Mouse (Mus musculus) intestine, embryonic 15.5 days (tissue): ENCODE results near the gene 4930558K02Rik. TPM values are rescaled to one million over a fixed set of nuclear protein-coding genes. Genes with fewer than 3 reads are reported as not detected.
A peak's percentile ranks its signal among the peaks of the same experiment; 100 is the strongest.

Source experiments
- ATAC-seq: fragments of 200-750 bp; cut with Nextera tagmentation; 2 replicates; pipeline ENCODE4 v1.8.0; 2017; ENCODE audit warnings: moderate TSS enrichment, moderate library complexity
- H3K27ac ChIP-seq: fragments of 300-500 bp; sonication (generic); 2 replicates; pipeline ENCODE4 v1.5.1; 2015; ENCODE audit warnings: mild to moderate bottlenecking, inconsistent platforms
- H3K27me3 ChIP-seq: fragments of 300-500 bp; sonication (generic); replicated peaks from 2 replicates; pipeline ENCODE4 v1.6.1; 2015; ENCODE audit warnings: inconsistent platforms
- H3K36me3 ChIP-seq: fragments of 300-500 bp; sonication (generic); 2 replicates; pipeline ENCODE4 v1.6.1; 2015; ENCODE audit warnings: inconsistent platforms
- H3K4me1 ChIP-seq: fragments of 300-500 bp; sonication (generic); replicated peaks from 2 replicates; pipeline ENCODE4 v1.6.1; 2015; ENCODE audit warnings: inconsistent platforms
- H3K4me2 ChIP-seq: fragments of 300-500 bp; sonication (generic); replicated peaks from 2 replicates; pipeline ENCODE4 v1.6.1; 2015; ENCODE audit warnings: mild to moderate bottlenecking, inconsistent platforms
- H3K4me3 ChIP-seq: fragments of 300-500 bp; sonication (generic); replicated peaks from 2 replicates; pipeline ENCODE4 v1.5.1; 2015; ENCODE audit warnings: inconsistent platforms
- H3K9ac ChIP-seq: fragments of 300-500 bp; sonication (generic); 2 replicates; pipeline ENCODE4 v1.6.1; 2015; ENCODE audit warnings: inconsistent platforms
- H3K9me3 ChIP-seq: fragments of 300-500 bp; sonication (generic); 2 replicates; pipeline ENCODE4 v1.6.1; 2016; ENCODE audit warnings: inconsistent platforms
- WGBS: fragments of 180-500 bp; shearing (Covaris S2); methylation state at CpG from one replicate; pipeline ENCODE4 v1.1.7; 2015; 5-methylcytosine and 5-hydroxymethylcytosine counted together
- polyA plus RNA-seq: library from polyadenylated mRNA; unstranded; fragments of >200 nt; fragmentation: Nextera tagmentation; extraction: Ambion mirVana; gene quantifications from 2 replicates; pipeline ENCODE4 v1.2.1, GENCODE M21; 2015

Gene 4930558K02Rik
- polyA plus RNA-seq, 1 experiment from 2014 or later, result not detected

- WGBS, result 54% methylated on average over 4 of the region's 4 CpGs
- Histone ChIP-seq H3K9me3 (no peaks in the 10 kb centered on the region), H3K4me1 (peaks cover 14% of the 10 kb centered on the region), H3K4me3 (no peak overlapping the region), H3K4me2 (no peak overlapping the region), H3K27me3 (no peaks in the 10 kb centered on the region), H3K9ac (no peak overlapping the region), H3K36me3 (no peaks in the 10 kb centered on the region), H3K27ac (peak overlapping the region; percentile 56)
- ATAC-seq, result no peak
These were observed 28.8 kb upstream of the 4930558K02Rik start for GRCm38 (mm10) chr1:162008208-162008607.

DNA sequence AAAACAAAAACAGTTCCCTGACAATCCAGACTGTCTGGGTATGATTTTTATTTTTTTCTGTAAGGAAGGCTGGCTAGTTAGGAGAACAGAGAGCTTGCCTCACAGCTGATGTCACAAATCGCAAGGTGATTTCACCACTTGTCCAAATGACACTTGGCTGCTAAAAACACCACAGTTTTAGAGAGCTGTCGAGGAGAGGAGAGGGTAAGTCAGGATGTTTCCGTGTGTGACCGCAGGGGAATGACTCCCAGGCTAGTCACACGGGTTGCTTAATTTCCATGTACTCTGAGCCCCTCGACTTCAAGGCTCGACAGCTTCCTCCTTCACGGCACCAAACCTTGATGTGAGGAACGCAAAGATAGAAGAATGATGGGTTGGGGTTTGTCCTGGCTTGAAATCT, 26.7 kb upstream of the 4930558K02Rik start:
- Histone ChIP-seq H3K9me3 (no peaks in the 10 kb centered on the region), H3K4me1 (peaks cover 14% of the 10 kb centered on the region), H3K9ac (no peak overlapping the region), H3K27me3 (no peaks in the 10 kb centered on the region), H3K4me3 (no peak overlapping the region), H3K27ac (no peak overlapping the region), H3K36me3 (no peaks in the 10 kb centered on the region), H3K4me2 (no peak overlapping the region)
- no peak for ATAC-seq
- 80% methylated on average over 9 of the region's 9 CpGs for WGBS

GRCm38 (mm10) chr1:162004821-162005770, 25.7 kb upstream of the 4930558K02Rik start:
- peak; percentile 84 for ATAC-seq
- H3K4me1 ChIP-seq, result peaks cover 14% of the 10 kb centered on the region
- H3K4me2 ChIP-seq, result peak overlapping the region; percentile 36
- peak overlapping the region; percentile 80 for H3K27ac ChIP-seq
- H3K9me3 ChIP-seq, result no peaks in the 10 kb centered on the region
- 29% methylated on average over 23 of the region's 23 CpGs for WGBS
- H3K27me3 ChIP-seq, result no peaks in the 10 kb centered on the region
- H3K9ac ChIP-seq, result no peak overlapping the region; the same call in 1 of the 2 replicates
- no peak overlapping the region for H3K4me3 ChIP-seq
- no peaks in the 10 kb centered on the region for H3K36me3 ChIP-seq

- H3K4me3 ChIP-seq, result no peak overlapping the region
- H3K4me2 ChIP-seq, result no peak overlapping the region; the same call in 1 of the 2 replicates
- no peaks in the 10 kb centered on the region for H3K9me3 ChIP-seq
- peak overlapping the region; percentile 80 for H3K27ac ChIP-seq
- H3K9ac ChIP-seq, result no peak overlapping the region
- H3K27me3 ChIP-seq, result no peaks in the 10 kb centered on the region
- no peak for ATAC-seq
- H3K4me1 ChIP-seq, result peaks cover 19% of the 10 kb centered on the region
- WGBS, result 28% methylated on average over 7 of the region's 7 CpGs
- no peaks in the 10 kb centered on the region for H3K36me3 ChIP-seq
These were observed 25.0 kb upstream of the 4930558K02Rik start for GRCm38 (mm10) chr1:162004518-162004780.

- Histone ChIP-seq H3K9me3 (no peaks in the 10 kb centered on the region), H3K36me3 (no peaks in the 10 kb centered on the region), H3K9ac (no peak overlapping the region), H3K27ac (peak overlapping the region; percentile 80), H3K4me1 (peaks cover 17% of the 10 kb centered on the region), H3K27me3 (no peaks in the 10 kb centered on the region), H3K4me2 (no peak overlapping the region), H3K4me3 (no peak overlapping the region)
- WGBS, result 58% methylated on average over 14 of the region's 14 CpGs
- no peak; the same call in 1 of the 2 replicates for ATAC-seq
These were observed 24.5 kb upstream of the 4930558K02Rik start for GRCm38 (mm10) chr1:162003729-162004517.

DNA sequence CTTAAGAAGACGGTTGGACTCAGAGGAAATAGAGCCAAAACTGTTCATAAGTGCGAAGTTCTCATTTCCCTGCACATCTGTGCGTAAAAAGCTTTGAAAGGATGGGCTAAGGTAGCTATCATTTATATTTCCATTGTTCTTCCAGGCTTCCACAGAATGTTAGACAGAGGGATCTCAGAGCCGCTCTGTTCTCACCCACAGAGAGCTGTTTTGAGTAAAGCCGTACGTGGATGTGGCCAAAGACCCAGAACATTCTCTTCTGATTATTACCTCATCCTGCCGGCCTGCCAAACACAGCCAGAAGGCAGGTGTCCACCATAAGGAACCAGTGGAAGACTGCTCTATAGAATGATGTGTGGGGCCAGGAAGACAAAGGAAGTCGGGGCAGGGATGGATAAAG, 21.9 kb upstream of the 4930558K02Rik start:
- Histone ChIP-seq H3K4me2 (no peak overlapping the region), H3K4me3 (no peak overlapping the region), H3K36me3 (no peaks in the 10 kb centered on the region), H3K4me1 (peaks cover 13% of the 10 kb centered on the region), H3K9me3 (no peaks in the 10 kb centered on the region), H3K27me3 (no peaks in the 10 kb centered on the region), H3K27ac (peak overlapping the region; percentile 57; the same call in 1 of the 2 replicates), H3K9ac (no peak overlapping the region)
- no peak for ATAC-seq
- WGBS, result 62% methylated on average over 8 of the region's 8 CpGs

GRCm38 (mm10) chr1:161999882-162000371, 20.5 kb upstream of the 4930558K02Rik start:
- 0 out of 2 replicates have a peak overlapping the region, but pooled peaks have one; percentile 9 for H3K9ac ChIP-seq

GRCm38 (mm10) chr1:161999338-161999737, 19.9 kb upstream of the 4930558K02Rik start:
- no peaks in the 10 kb centered on the region for H3K36me3 ChIP-seq
- H3K9me3 ChIP-seq, result no peaks in the 10 kb centered on the region
- no peak overlapping the region for H3K9ac ChIP-seq
- H3K4me2 ChIP-seq, result no peak overlapping the region
- H3K4me3 ChIP-seq, result no peak overlapping the region
- no peak for ATAC-seq
- H3K4me1 ChIP-seq, result peaks cover 7% of the 10 kb centered on the region
- no peaks in the 10 kb centered on the region for H3K27me3 ChIP-seq
- WGBS, result 39% methylated on average over 5 of the region's 5 CpGs
- no peak overlapping the region for H3K27ac ChIP-seq

More at GRCm38 (mm10) chr1:161999882-162000371, 20.5 kb upstream of the 4930558K02Rik start:
- H3K27ac ChIP-seq, result peak overlapping the region; percentile 58; the same call in 1 of the 2 replicates
- H3K4me1 ChIP-seq, result peaks cover 11% of the 10 kb centered on the region
- H3K27me3 ChIP-seq, result no peaks in the 10 kb centered on the region
- H3K4me2 ChIP-seq, result peak overlapping the region; percentile 42
- peak; percentile 77 for ATAC-seq
- no peaks in the 10 kb centered on the region for H3K9me3 ChIP-seq
- H3K36me3 ChIP-seq, result no peaks in the 10 kb centered on the region
- 7% methylated on average over 4 of the region's 4 CpGs for whole genome bisulfite sequencing
- H3K4me3 ChIP-seq, result no peak overlapping the region

- Histone ChIP-seq H3K27ac (no peak overlapping the region), H3K36me3 (no peaks in the 10 kb centered on the region), H3K9ac (no peak overlapping the region), H3K4me1 (peaks cover 7% of the 10 kb centered on the region), H3K4me3 (no peak overlapping the region), H3K4me2 (no peak overlapping the region), H3K9me3 (no peaks in the 10 kb centered on the region), H3K27me3 (no peaks in the 10 kb centered on the region)
- ATAC-seq, result no peak
- WGBS, result 43% methylated on average over 4 of the region's 4 CpGs
These were observed 19.3 kb upstream of the 4930558K02Rik start for GRCm38 (mm10) chr1:161998781-161999180.

- H3K27me3 ChIP-seq, result no peaks in the 10 kb centered on the region
- WGBS, result 86% methylated on average over 7 of the region's 7 CpGs
- H3K36me3 ChIP-seq, result no peaks in the 10 kb centered on the region
- no peak for ATAC-seq
- H3K4me2 ChIP-seq, result no peak overlapping the region
- H3K9ac ChIP-seq, result no peak overlapping the region
- no peaks in the 10 kb centered on the region for H3K9me3 ChIP-seq
- no peaks in the 10 kb centered on the region for H3K4me1 ChIP-seq
- H3K27ac ChIP-seq, result no peak overlapping the region
- no peak overlapping the region for H3K4me3 ChIP-seq
These were observed 13.0 kb upstream of the 4930558K02Rik start for GRCm38 (mm10) chr1:161992389-161992788.

GRCm38 (mm10) chr1:161991846-161992245, 12.4 kb upstream of the 4930558K02Rik start:
- no peak overlapping the region for H3K4me3 ChIP-seq
- 91% methylated on average over 11 of the region's 11 CpGs for WGBS
- H3K4me1 ChIP-seq, result no peaks in the 10 kb centered on the region
- H3K36me3 ChIP-seq, result no peaks in the 10 kb centered on the region
- H3K4me2 ChIP-seq, result no peak overlapping the region
- H3K27ac ChIP-seq, result no peak overlapping the region
- H3K27me3 ChIP-seq, result no peaks in the 10 kb centered on the region
- no peaks in the 10 kb centered on the region for H3K9me3 ChIP-seq
- no peak overlapping the region for H3K9ac ChIP-seq
- ATAC-seq, result no peak
